ENCODE assay signal across 11 mouse cellular contexts in the genomic region with DNA sequence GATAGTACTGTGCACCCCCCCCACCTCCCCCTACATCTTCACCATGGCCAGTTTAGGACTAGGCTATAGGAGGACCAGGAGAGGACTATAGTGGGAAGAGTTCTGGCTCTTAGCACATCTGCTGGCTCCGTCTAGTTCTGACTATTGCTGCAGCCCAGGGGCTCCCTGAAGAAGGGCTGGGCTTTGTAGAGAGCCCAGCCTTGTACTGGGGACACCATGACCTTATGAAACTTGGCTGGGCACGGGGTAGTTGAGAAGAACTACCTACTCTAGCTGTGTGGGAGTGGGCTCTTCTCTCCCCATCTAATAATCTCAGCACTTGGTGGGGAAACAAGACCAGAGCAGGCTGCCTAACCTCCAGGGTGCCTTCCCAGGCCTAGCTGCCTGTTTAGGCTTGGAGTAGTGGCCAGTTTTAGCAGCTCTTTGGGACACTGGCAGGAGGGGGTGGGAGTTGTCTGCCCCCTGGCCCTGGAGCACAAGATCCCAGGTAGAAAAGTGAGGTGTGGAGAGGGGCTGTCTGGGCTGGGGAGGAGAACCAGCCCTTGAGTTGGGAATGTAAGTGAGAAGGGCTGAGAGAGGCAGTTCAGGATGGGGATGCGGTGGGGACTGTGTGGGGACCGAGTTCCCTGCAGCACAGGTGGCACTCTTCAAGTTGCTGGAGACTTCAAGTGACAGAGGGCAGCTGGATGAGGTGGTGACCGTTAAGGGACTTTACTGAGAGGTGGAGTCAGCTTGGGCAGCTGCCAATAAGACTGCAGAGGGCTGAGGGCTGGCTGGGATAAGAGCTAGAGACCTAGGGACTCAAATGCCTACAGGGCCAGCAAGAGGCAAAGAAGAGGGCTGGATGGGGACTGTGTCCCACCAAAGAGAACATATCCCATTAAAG. TPM values are rescaled to one million over a fixed set of nuclear protein-coding genes. Genes with fewer than 3 reads are reported as not detected.
DNase-seq lines count a peak whose midpoint lies in the region; ATAC-seq and TF ChIP-seq lines count a peak whose summit lies in the region.
"Had no signal": no experiment of that assay in that cellular context is flagged by ENCODE, and none has a peak within 500 bp of the region (broad histone marks: within the 10 kb centered on the region; RNA-seq: fewer than 3 reads in every experiment).

No protein-coding gene starts in this region.

- H3K27ac ChIP-seq in kidney, embryonic 14.5 days (ENCODE audit: low read depth, low read length), result peak overlapping the region; percentile 15; the same call in 1 of the 2 replicates
- H3K27ac ChIP-seq in CH12.LX (ENCODE audit: insufficient read depth, low read depth), result no peak overlapping the region
- no peak overlapping the region for H3K27ac ChIP-seq in heart, embryonic 11.5 days (ENCODE audit: low read depth, low read length)
- H3K27ac ChIP-seq: liver, embryonic 14.5 days had no signal

- no peak for TF ChIP-seq CTCF in CH12.LX (conservative IDR thresholded peaks at IDR 0.05 in 1 of 2, IDR thresholded peaks at IDR 0.05 in 1 of 2; ENCODE audit: low read depth in 2 of 2, low read length in 2 of 2)

- TF ChIP-seq POLR2A in CH12.LX (IDR thresholded peaks at IDR 0.05; ENCODE audit: low read depth, low read length), result no peak

- no peak for TF ChIP-seq RAD21 in CH12.LX (IDR thresholded peaks at IDR 0.05; ENCODE audit: low read depth, low read length)

- H3K27me3 ChIP-seq in kidney, embryonic 14.5 days (ENCODE audit: control insufficient read depth, insufficient read depth, low read length), result no peaks in the 10 kb centered on the region
- H3K27me3 ChIP-seq in CH12.LX (replicated peaks), result no peaks in the 10 kb centered on the region
- no peaks in the 10 kb centered on the region for H3K27me3 ChIP-seq in heart, embryonic 11.5 days (ENCODE audit: control insufficient read depth, insufficient read depth, low read length)

- in situ Hi-C loops in CH12.LX (cut with MboI; ENCODE audit: low pct_ligation_motif_present, low pct_unique_long_range_greater_than_20kb, low sequenced_read_pairs), result no loop called here

- H3K4me1 ChIP-seq in kidney, embryonic 14.5 days (ENCODE audit: control insufficient read depth, insufficient read depth, low read length), result no peaks in the 10 kb centered on the region
- peaks cover 28 to 66% of the 10 kb centered on the region in 2 experiments for H3K4me1 ChIP-seq in CH12.LX (ENCODE audit: control insufficient read depth in 1 of 2, insufficient read depth in 2 of 2)
- peaks cover 28% of the 10 kb centered on the region for H3K4me1 ChIP-seq in heart, embryonic 11.5 days (ENCODE audit: control insufficient read depth, insufficient read depth, low read length)

- H3K79me2 ChIP-seq in CH12.LX (replicated peaks; ENCODE audit: control insufficient read depth, extremely low read depth, insufficient read depth, poor library complexity, severe bottlenecking), result no peaks in the 10 kb centered on the region

- H3K9ac ChIP-seq in kidney, embryonic 14.5 days (ENCODE audit: low read depth, low read length), result no peak overlapping the region
- no peak overlapping the region for H3K9ac ChIP-seq in CH12.LX (ENCODE audit: insufficient read depth, low read depth)
- H3K9ac ChIP-seq in heart, embryonic 11.5 days (ENCODE audit: low read depth, low read length), result no peak overlapping the region
- H3K9ac ChIP-seq: liver, embryonic 14.5 days had no signal

- no peaks in the 10 kb centered on the region; the same call in 1 of the 2 replicates for H3K36me3 ChIP-seq in kidney, embryonic 14.5 days (ENCODE audit: control insufficient read depth, insufficient read depth, low read length)
- peaks cover 0 to 6% of the 10 kb centered on the region in 2 experiments for H3K36me3 ChIP-seq in CH12.LX (replicated peaks in 1 of 2; ENCODE audit: control insufficient read depth in 1 of 2, insufficient read depth in 1 of 2, low read length in 1 of 2)
- peaks cover 10% of the 10 kb centered on the region for H3K36me3 ChIP-seq in heart, embryonic 11.5 days (ENCODE audit: control insufficient read depth, insufficient read depth, low read length)

- TF ChIP-seq EP300 in CH12.LX (IDR thresholded peaks at IDR 0.05; ENCODE audit: low read length), result no peak

- no peak for DNase-seq in kidney, adult 9 months
- DNase-seq in CH12.LX (ENCODE audit: extremely low read depth), result peak; percentile 43
- DNase-seq in kidney, postnatal 14 days, result peak; percentile 33
- no peak for DNase-seq in adrenal gland, adult 18-20 months (ENCODE audit: low spot score in 2 of 2)
- DNase-seq in embryo, embryonic 9.5 days (ENCODE audit: extremely low spot score), result no peak

- peaks cover 7% of the 10 kb centered on the region; the same call in 1 of the 2 replicates for H3K9me3 ChIP-seq in kidney, embryonic 14.5 days (ENCODE audit: control insufficient read depth, low read length)
- H3K9me3 ChIP-seq in CH12.LX (replicated peaks; ENCODE audit: low read length), result peaks cover 5% of the 10 kb centered on the region
- no peaks in the 10 kb centered on the region for H3K9me3 ChIP-seq in heart, embryonic 11.5 days (replicated peaks; ENCODE audit: control insufficient read depth, low read length)

- 30% methylated on average over 5 of the region's 5 CpGs for WGBS in kidney, embryonic 14.5 days
- 53% methylated on average over 5 of the region's 5 CpGs for WGBS in heart, embryonic 11.5 days (ENCODE audit: insufficient replicate concordance)

- dilution Hi-C loops in CH12.LX (cut with MboI; ENCODE audit: extremely low pct_ligation_motif_present, extremely low pct_unique_long_range_greater_than_20kb, low sequenced_read_pairs), result no loop called here

- ATAC-seq in kidney, embryonic 14.5 days (ENCODE audit: low FRiP score, low TSS enrichment), result peak; percentile 65
- ATAC-seq in heart, embryonic 11.5 days (replicated peaks; ENCODE audit: insufficient number of reproducible peaks, low FRiP score, low TSS enrichment), result peak; percentile 7; the same call in 1 of the 2 replicates

- H3K4me2 ChIP-seq in kidney, embryonic 14.5 days (replicated peaks; ENCODE audit: low read depth, low read length), result no peak overlapping the region
- H3K4me2 ChIP-seq in CH12.LX (ENCODE audit: insufficient read depth, low read depth, poor library complexity, severe bottlenecking), result no peak overlapping the region
- H3K4me2 ChIP-seq in heart, embryonic 11.5 days, result no peak overlapping the region

- H3K4me3 ChIP-seq in kidney, embryonic 14.5 days (ENCODE audit: low read length), result no peak overlapping the region
- H3K4me3 ChIP-seq in CH12.LX (replicated peaks in 1 of 3; ENCODE audit: low read depth in 2 of 3, low read length in 2 of 3, poor library complexity in 1 of 3), result no peak overlapping the region
- H3K4me3 ChIP-seq in heart, embryonic 11.5 days (ENCODE audit: low read depth, low read length), result no peak overlapping the region
- H3K4me3 ChIP-seq: myocyte had no signal

TF ChIP-seq in CH12.LX, 34 proteins besides CTCF, POLR2A, EP300 and RAD21:
- TF ChIP-seq RCOR1 (conservative IDR thresholded peaks at IDR 0.05; ENCODE audit: low read depth, low read length), result no peak
- no peak for TF ChIP-seq USF2 (conservative IDR thresholded peaks at IDR 0.05; ENCODE audit: low read depth, low read length)
- TF ChIP-seq KAT2A (IDR thresholded peaks at IDR 0.05; ENCODE audit: insufficient replicate concordance, low read length), result no peak
- TF ChIP-seq POLR2AphosphoS2 (IDR thresholded peaks at IDR 0.05; ENCODE audit: low read depth, low read length), result no peak
- no peak for TF ChIP-seq ZNF384 (IDR thresholded peaks at IDR 0.05; ENCODE audit: low read depth, low read length)
- TF ChIP-seq BHLHE40 (IDR thresholded peaks at IDR 0.05; ENCODE audit: low read depth, low read length), result no peak
- TF ChIP-seq USF1 (IDR thresholded peaks at IDR 0.05; ENCODE audit: low read depth, low read length), result no peak
- no peak for TF ChIP-seq PAX5 (IDR thresholded peaks at IDR 0.05; ENCODE audit: low read length)

RNA-seq across cellular contexts. Expression of a gene that starts 14.2 kb away (rescaled TPM):
- 8.4 and 9.6 TPM in 2 replicates for polyA plus RNA-seq in kidney, embryonic 14.5 days (2014; fragmentation: Nextera tagmentation; extraction: Ambion mirVana)
- total RNA-seq in CH12.LX (2012; rRNA removed), result 1.0 and 2.2 TPM in 2 replicates
- 0.96 and 1.1 TPM in 2 replicates for total RNA-seq in CH12.LX (2014; rRNA removed)
- 2.3 and 2.7 TPM in 2 replicates for polyA plus RNA-seq in CH12.LX (2012; ENCODE audit: insufficient read length, low read depth)
- 7.7 and 8.2 TPM in 2 replicates for polyA plus RNA-seq in heart, embryonic 11.5 days (2014; fragmentation: Nextera tagmentation; extraction: Ambion mirVana)
- 1 to 10 TPM; 2.2 to 4.8 TPM for total RNA-seq in adrenal gland, adult 18-20 months (2021)

RNA-seq across cellular contexts. Expression of a gene that starts 33.5 kb away (rescaled TPM):
- 7.9 and 10.2 TPM in 2 replicates for polyA plus RNA-seq in kidney, embryonic 14.5 days (2014; fragmentation: Nextera tagmentation; extraction: Ambion mirVana)
- total RNA-seq in CH12.LX (2012; rRNA removed) (2.8 and 2.9 TPM in 2 replicates), CH12.LX (2014; rRNA removed) (0.96 and 1.0 TPM in 2 replicates)
- polyA plus RNA-seq in CH12.LX (2012; ENCODE audit: insufficient read length, low read depth), result 6.8 and 9.3 TPM in 2 replicates
- 7.9 and 10.6 TPM in 2 replicates for polyA plus RNA-seq in heart, embryonic 11.5 days (2014; fragmentation: Nextera tagmentation; extraction: Ambion mirVana)
- 1 to 10 TPM; 2.3 to 2.4 TPM for total RNA-seq in adrenal gland, adult 18-20 months (2021)

RNA-seq across cellular contexts. Expression of a gene that starts 41.5 kb away (rescaled TPM):
- not detected in 2 replicates for polyA plus RNA-seq in kidney, embryonic 14.5 days (2014; fragmentation: Nextera tagmentation; extraction: Ambion mirVana)
- total RNA-seq in CH12.LX (2012; rRNA removed), result not detected in 2 replicates
- not detected in 2 replicates for total RNA-seq in CH12.LX (2014; rRNA removed)
- not detected in 2 replicates for polyA plus RNA-seq in CH12.LX (2012; ENCODE audit: insufficient read length, low read depth)
- polyA plus RNA-seq in heart, embryonic 11.5 days (2014; fragmentation: Nextera tagmentation; extraction: Ambion mirVana), result not detected in 2 replicates
- not detected for total RNA-seq in adrenal gland, adult 18-20 months (2021)
- total RNA-seq: gastrocnemius, adult 18-20 months; left cerebral cortex, adult 8-10 months had no signal
- polyA plus RNA-seq: liver, embryonic 14.5 days; myocyte had no signal

Comparison
In these comparisons a context has a peak if more than half of its experiments do, and no peak if none do; other contexts are left out.
1. DNase-seq: peak in CH12.LX (single experiment) and kidney, postnatal 14 days (single experiment); none in kidney, adult 9 months (single experiment), adrenal gland, adult 18-20 months (0 of 2) and embryo, embryonic 9.5 days (single experiment).